Mouse (Mus musculus): Measurements from ENCODE around the gene Retreg3. TPM values are rescaled to one million over a fixed set of nuclear protein-coding genes. Genes with fewer than 3 reads are reported as not detected.

Gene Retreg3
- total and polyA plus RNA-seq, 3 experiments, result 17.0 to 23.4 TPM; not detected in 1

DNA sequence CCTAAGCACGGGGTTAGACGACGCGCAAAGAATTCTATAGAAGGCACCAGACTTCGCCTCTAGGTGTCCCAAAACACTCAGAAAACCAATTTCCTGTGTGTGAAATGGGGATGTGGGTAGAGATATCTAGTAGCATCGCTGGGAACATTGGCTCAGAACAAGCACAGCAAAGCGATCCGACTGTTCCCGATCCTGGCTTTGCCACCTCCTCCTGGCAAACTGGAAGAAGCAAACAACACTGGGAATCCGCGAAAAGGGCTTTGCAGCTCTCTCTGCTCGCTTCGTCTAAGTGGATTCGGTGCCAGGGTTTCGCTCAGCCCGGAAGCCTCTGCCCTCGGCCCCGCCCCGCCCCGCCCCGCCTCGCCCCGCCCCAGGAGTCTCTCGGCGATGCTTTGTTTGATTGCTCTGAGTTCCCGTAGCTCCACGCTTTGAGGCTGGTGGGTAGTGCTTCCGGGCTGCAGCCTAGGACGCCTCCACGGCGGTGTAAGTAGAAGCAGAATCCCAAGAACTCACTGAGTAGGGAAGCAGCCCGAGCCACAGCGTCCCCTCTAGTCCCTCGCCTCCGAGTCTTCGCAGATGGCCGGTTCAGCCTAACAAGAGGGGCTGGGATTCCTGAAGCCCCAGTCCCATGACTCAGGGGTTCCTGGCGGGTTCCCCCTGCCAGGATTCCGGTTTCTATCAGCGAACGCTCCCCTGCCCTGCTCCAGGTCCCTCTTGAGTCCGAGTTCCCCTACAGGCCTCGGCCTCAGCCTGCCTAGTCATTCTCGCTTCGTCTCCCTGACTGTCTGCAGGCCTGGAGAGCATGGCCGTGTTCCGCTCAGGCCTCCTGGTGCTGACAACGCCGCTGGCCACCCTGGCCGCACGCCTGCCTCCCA, 37.2 kb downstream of the Retreg3 start, which contains the start of gene Coasy:
TSS of gene Coasy (plus strand) at position 358 of the 875 bp plus-strand sequence.
- Histone ChIP-seq H3K9me3 (replicated peaks; ENCODE audit: insufficient read depth, low read length) (no peaks in the 10 kb centered on the region), H3K27me3 (ENCODE audit: control insufficient read depth in 1 of 2, insufficient read depth in 2 of 2, low read length in 2 of 2) (no peaks in the 10 kb centered on the region), H3K9ac (ENCODE audit: control insufficient read depth, low read depth, low read length, poor library complexity, severe bottlenecking) (peak within 1 kb of the TSS; percentile 90), H3K36me3 (ENCODE audit: control insufficient read depth in 1 of 2, insufficient read depth in 2 of 2, low read length in 2 of 2) (peaks cover 0 to 12% of the 10 kb centered on the region in 2 experiments; a peak in 2 of 4 replicates), H3K27ac (ENCODE audit: control insufficient read depth, low read depth, low read length) (peak within 1 kb of the TSS; percentile 87), H3K4me3 (ENCODE audit: control insufficient read depth in 1 of 2, insufficient read depth in 1 of 2, low read depth in 2 of 2, low read length in 2 of 2) (peak within 1 kb of the TSS; percentile 77 to 82), H3K4me1 (ENCODE audit: control insufficient read depth in 1 of 2, insufficient read depth in 2 of 2, low read length in 2 of 2) (peaks cover 6 to 17% of the 10 kb centered on the region in 2 experiments), H3K79me2 (ENCODE audit: control insufficient read depth, insufficient read depth, low read length, poor library complexity) (peaks cover 15% of the 10 kb centered on the region)
- peak; percentile 97 for DNase-seq (ENCODE audit: low read depth, low spot score)
- peak; percentile 96 for TF ChIP-seq POLR2AphosphoS2 (IDR thresholded peaks at IDR 0.05; ENCODE audit: low read length)
- TF ChIP-seq TCF12 (IDR thresholded peaks at IDR 0.05; ENCODE audit: low read depth, low read length), result peak; percentile 64
- TF ChIP-seq EP300 (IDR thresholded peaks at IDR 0.05; ENCODE audit: low read depth in 1 of 2, low read length in 2 of 2), result peak in 1 of 2 experiments; percentile 43; a peak in 2 of 4 replicates
- peak; percentile 79 for TF ChIP-seq ZMIZ1 (IDR thresholded peaks at IDR 0.05; ENCODE audit: low read depth, low read length)
- TF ChIP-seq JUND (IDR thresholded peaks at IDR 0.05; ENCODE audit: low read depth, low read length), result no peak
- no peak for TF ChIP-seq ZKSCAN1 (IDR thresholded peaks at IDR 0.05; ENCODE audit: low read depth, low read length)
- TF ChIP-seq TBP (IDR thresholded peaks at IDR 0.05; ENCODE audit: low read depth, low read length), result peak; percentile 88
- TF ChIP-seq MEF2A (IDR thresholded peaks at IDR 0.05; ENCODE audit: extremely low read depth, insufficient replicate concordance, low read depth, low read length, poor library complexity, severe bottlenecking), result no peak
- TF ChIP-seq CTCF (IDR thresholded peaks at IDR 0.05 in 2 of 3, conservative IDR thresholded peaks at IDR 0.05 in 1 of 3; ENCODE audit: control insufficient read depth in 1 of 3, insufficient read depth in 1 of 3, low read depth in 2 of 3, low read length in 3 of 3, poor library complexity in 1 of 3, severe bottlenecking in 1 of 3), result peak; percentile 30 to 78 (median 42)
- peak; percentile 90 to 95 for TF ChIP-seq POLR2A (IDR thresholded peaks at IDR 0.05; ENCODE audit: control insufficient read depth in 1 of 2, insufficient read depth in 1 of 2, low read depth in 1 of 2, low read length in 2 of 2, poor library complexity in 1 of 2)
- no peak for TF ChIP-seq BHLHE40 (IDR thresholded peaks at IDR 0.05; ENCODE audit: borderline replicate concordance, low read depth, low read length)
- peak; percentile 91 for TF ChIP-seq ELF1 (IDR thresholded peaks at IDR 0.05; ENCODE audit: low read depth, low read length)
- TF ChIP-seq MAX (IDR thresholded peaks at IDR 0.05; ENCODE audit: low read length), result peak; percentile 51; the same call in 1 of the 2 replicates
- TF ChIP-seq RCOR1 (IDR thresholded peaks at IDR 0.05; ENCODE audit: low read depth, low read length), result no peak
- peak; percentile 95 for TF ChIP-seq MXI1 (IDR thresholded peaks at IDR 0.05; ENCODE audit: low read depth, low read length)
- no peak for TF ChIP-seq MYB (IDR thresholded peaks at IDR 0.05; ENCODE audit: low read depth, low read length)
- TF ChIP-seq UBTF (IDR thresholded peaks at IDR 0.05; ENCODE audit: borderline replicate concordance, insufficient read depth, low read depth, low read length), result no peak
- TF ChIP-seq SMC3 (IDR thresholded peaks at IDR 0.05; ENCODE audit: low read depth, low read length), result peak; percentile 54
- no peak; the same call in 1 of the 2 replicates for TF ChIP-seq POLR2AphosphoS5 (IDR thresholded peaks at IDR 0.05; ENCODE audit: borderline replicate concordance, low read depth, low read length)
- TF ChIP-seq USF2 (IDR thresholded peaks at IDR 0.05; ENCODE audit: borderline replicate concordance in 1 of 2, insufficient read depth in 1 of 2, low read depth in 1 of 2, low read length in 2 of 2), result no peak
- TF ChIP-seq USF1 (IDR thresholded peaks at IDR 0.05; ENCODE audit: low read depth, low read length), result peak; percentile 37; the same call in 1 of the 2 replicates
- TF ChIP-seq SIN3A (IDR thresholded peaks at IDR 0.05; ENCODE audit: low read length), result peak; percentile 98
- TF ChIP-seq KAT2A (conservative IDR thresholded peaks at IDR 0.05; ENCODE audit: low read depth, low read length), result peak; percentile 75; the same call in 1 of the 2 replicates
- no peak for TF ChIP-seq CHD1 (IDR thresholded peaks at IDR 0.05; ENCODE audit: low read depth, low read length)
- no peak for TF ChIP-seq TAL1 (IDR thresholded peaks at IDR 0.05; ENCODE audit: low read length)
- no peak for TF ChIP-seq CHD2 (IDR thresholded peaks at IDR 0.05; ENCODE audit: low read length)
- no peak; the same call in 1 of the 2 replicates for TF ChIP-seq ETS1 (IDR thresholded peaks at IDR 0.05; ENCODE audit: low read depth, low read length)
- TF ChIP-seq HCFC1 (IDR thresholded peaks at IDR 0.05; ENCODE audit: low read depth, low read length), result peak; percentile 92
- 0 out of 2 replicates have a peak, but pooled peaks have one; percentile 19 for TF ChIP-seq GATA1 (IDR thresholded peaks at IDR 0.05; ENCODE audit: low read depth, low read length)
- no peak for TF ChIP-seq E2F4 (IDR thresholded peaks at IDR 0.05; ENCODE audit: borderline replicate concordance, low read depth, low read length)
- no peak for TF ChIP-seq GABPA (IDR thresholded peaks at IDR 0.05; ENCODE audit: low read depth, low read length)
- no peak; the same call in 1 of the 2 replicates for TF ChIP-seq MYC (IDR thresholded peaks at IDR 0.05; ENCODE audit: low read depth, low read length)
- TF ChIP-seq ZC3H11A (IDR thresholded peaks at IDR 0.05; ENCODE audit: low read depth, low read length), result peak; percentile 27; the same call in 1 of the 2 replicates
- peak; percentile 98 for TF ChIP-seq NELFE (IDR thresholded peaks at IDR 0.05; ENCODE audit: low read depth, low read length)
- TF ChIP-seq ZNF384 (IDR thresholded peaks at IDR 0.05; ENCODE audit: low read depth, low read length), result no peak

Measured in MEL (cell line).